Mouse (Mus musculus) intestine, embryonic 14.5 days (tissue): ENCODE measurements around the gene Sptssb. TPM values are rescaled to one million over a fixed set of nuclear protein-coding genes. Genes with fewer than 3 reads are reported as not detected.

Experiments used
- ATAC-seq: fragments of 200-750 bp; cut with Nextera tagmentation; replicated peaks from 2 replicates; pipeline ENCODE4 v1.8.0; 2017; ENCODE audit warnings: low read depth, moderate number of reproducible peaks, moderate TSS enrichment, moderate library complexity; ENCODE audit not compliant: low FRiP score, low TSS enrichment
- DNase-seq: peaks from one replicate; pipeline ENCODE4 v3.0.0-alpha.2; 2018; ENCODE audit warnings: low spot score
- H3K27ac ChIP-seq: fragments of 300-500 bp; sonication (generic); 2 replicates; pipeline ENCODE4 v1.5.1; 2014; ENCODE audit warnings: low read depth, mild to moderate bottlenecking, control low read depth
- H3K27me3 ChIP-seq: fragments of 300-500 bp; sonication (generic); replicated peaks from 2 replicates; pipeline ENCODE4 v1.6.1; 2014; ENCODE audit warnings: low read length, control low read depth; ENCODE audit not compliant: control insufficient read depth, insufficient read depth
- H3K36me3 ChIP-seq: fragments of 300-500 bp; sonication (generic); 2 replicates; pipeline ENCODE4 v1.6.1; 2014; ENCODE audit warnings: low read length, control low read depth; ENCODE audit not compliant: control insufficient read depth, insufficient read depth
- H3K4me1 ChIP-seq: fragments of 300-500 bp; sonication (generic); replicated peaks from 2 replicates; pipeline ENCODE4 v1.6.1; 2014; ENCODE audit warnings: low read length, control low read depth, mixed read lengths; ENCODE audit not compliant: control insufficient read depth, insufficient read depth
- H3K4me2 ChIP-seq: fragments of 300-500 bp; sonication (generic); 2 replicates; pipeline ENCODE4 v1.6.1; 2014; ENCODE audit warnings: low read length
- H3K4me3 ChIP-seq: fragments of 300-500 bp; sonication (generic); 2 replicates; pipeline ENCODE4 v1.5.1; 2014; ENCODE audit warnings: low read depth, low read length, control low read depth, mixed read lengths
- H3K9ac ChIP-seq: fragments of 300-500 bp; sonication (generic); 2 replicates; pipeline ENCODE4 v1.6.1; 2014; ENCODE audit warnings: mild to moderate bottlenecking, low read length
- H3K9me3 ChIP-seq: fragments of 300-500 bp; sonication (generic); 2 replicates; pipeline ENCODE4 v1.6.1; 2016; ENCODE audit warnings: low read length, control low read depth; ENCODE audit not compliant: control insufficient read depth
- WGBS: fragments of 180-500 bp; shearing (Covaris S2); extraction: QIAGEN DNeasy Blood & Tissue Kit; methylation state at CpG from one replicate; pipeline ENCODE4 v1.1.7; 2014; 5-methylcytosine and 5-hydroxymethylcytosine counted together
- polyA plus RNA-seq: library from polyadenylated mRNA; unstranded; fragments of >200 nt; fragmentation: Nextera tagmentation; extraction: Ambion mirVana; gene quantifications from 2 replicates; pipeline ENCODE4 v1.2.1, GENCODE M21; 2014

Gene Sptssb
- polyA plus RNA-seq, 1 experiment from 2014 or later: 22.4 TPM

GRCm38 (mm10) chr3:69895516-69895915, 35.8 kb upstream of the Sptssb start:
- WGBS: 89% methylated on average over 11 of the region's 11 CpGs
- no peaks in the 10 kb centered on the region for H3K4me1 ChIP-seq
- no peaks in the 10 kb centered on the region for H3K36me3 ChIP-seq
- H3K4me2 ChIP-seq: no peak overlapping the region
- DNase-seq (no peak), ATAC-seq (no peak)
- H3K9ac ChIP-seq: no peak overlapping the region
- no peak overlapping the region for H3K27ac ChIP-seq
- no peak overlapping the region for H3K4me3 ChIP-seq
- H3K27me3 ChIP-seq: no peaks in the 10 kb centered on the region
- no peaks in the 10 kb centered on the region for H3K9me3 ChIP-seq

DNA sequence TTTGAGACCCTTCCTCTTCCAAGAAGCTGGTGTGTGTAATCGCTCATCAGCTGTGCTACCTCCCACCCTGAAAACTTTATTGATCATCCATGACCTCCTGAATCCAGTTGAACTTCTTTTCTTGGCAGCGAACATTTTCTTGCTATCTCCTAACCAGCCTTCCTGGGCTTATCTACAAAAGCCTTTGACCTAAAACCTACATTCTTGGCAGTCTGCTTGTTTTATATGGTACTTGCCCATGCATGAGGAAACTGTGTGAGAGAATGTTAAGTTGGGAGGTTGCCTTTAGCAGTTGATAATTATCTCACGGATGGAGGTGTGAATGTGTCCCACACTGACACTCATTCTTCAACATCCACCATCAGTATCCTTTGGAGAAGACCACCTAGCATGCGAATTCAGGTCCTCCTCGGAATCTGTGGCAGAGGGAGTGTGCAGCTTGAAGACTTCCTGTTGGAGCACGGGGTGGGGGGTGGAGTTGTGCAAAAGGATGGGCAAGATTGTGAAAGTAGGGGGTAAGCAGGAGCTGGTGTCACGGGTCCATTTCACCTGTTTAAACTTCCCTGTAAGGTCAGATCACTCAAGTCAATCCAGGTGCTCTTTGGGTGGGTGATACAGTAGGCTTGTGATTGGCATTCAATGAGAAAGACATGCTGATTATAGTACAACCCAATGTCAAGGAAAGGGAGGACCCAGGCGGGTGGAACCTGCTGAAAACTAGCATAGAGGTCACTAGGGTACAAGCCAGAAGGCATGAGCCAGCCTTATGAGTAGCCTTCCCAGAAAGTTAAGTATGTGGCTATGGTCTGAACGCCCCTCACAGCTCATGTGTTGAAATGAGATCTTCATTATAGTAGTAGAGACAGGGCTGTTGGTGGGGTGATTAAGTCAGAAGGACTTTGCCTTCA, 32.7 kb upstream of the Sptssb start:
- Histone ChIP-seq H3K4me1 (no peaks in the 10 kb centered on the region), H3K9me3 (no peaks in the 10 kb centered on the region), H3K4me3 (no peak overlapping the region), H3K27me3 (no peaks in the 10 kb centered on the region), H3K4me2 (no peak overlapping the region), H3K36me3 (no peaks in the 10 kb centered on the region), H3K9ac (no peak overlapping the region), H3K27ac (no peak overlapping the region)
- WGBS: 78% methylated on average over 9 of the region's 9 CpGs
- no peak; the same call in 1 of the 2 replicates for ATAC-seq
- peak; percentile 48 for DNase-seq

- Histone ChIP-seq H3K9me3 (no peaks in the 10 kb centered on the region), H3K27me3 (no peaks in the 10 kb centered on the region), H3K36me3 (no peaks in the 10 kb centered on the region), H3K9ac (no peak overlapping the region), H3K4me3 (no peak overlapping the region), H3K4me2 (no peak overlapping the region), H3K27ac (no peak overlapping the region), H3K4me1 (no peaks in the 10 kb centered on the region)
- 75% methylated on average over 2 of the region's 2 CpGs for WGBS
- DNase-seq (no peak), ATAC-seq (no peak)
Observed at GRCm38 (mm10) chr3:69885866-69886265, 26.1 kb upstream of the Sptssb start.

DNA sequence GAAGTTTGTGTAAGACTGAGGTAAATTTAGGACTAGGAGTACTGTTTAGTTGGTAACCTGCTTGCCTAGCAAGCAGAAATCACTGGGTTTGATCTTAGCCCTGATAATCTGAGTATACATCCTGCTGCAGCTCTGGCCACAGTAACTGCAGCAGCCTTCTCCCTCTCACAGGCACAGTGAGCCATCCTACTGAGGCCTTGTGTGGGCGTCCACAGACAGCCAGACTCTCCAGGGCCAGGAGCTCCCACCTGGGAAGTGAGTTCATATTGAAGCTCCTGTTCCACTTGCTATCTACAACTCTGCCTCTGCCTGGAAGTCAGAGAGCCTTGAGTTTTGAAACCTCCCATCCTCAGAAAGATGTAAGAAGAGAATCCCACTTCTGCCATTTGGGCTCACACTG, 24.0 kb upstream of the Sptssb start:
- ATAC-seq: no peak

GRCm38 (mm10) chr3:69877538-69877937, 17.8 kb upstream of the Sptssb start:
- H3K9me3 ChIP-seq: no peaks in the 10 kb centered on the region
- H3K4me3 ChIP-seq: no peak overlapping the region
- no peaks in the 10 kb centered on the region for H3K36me3 ChIP-seq
- no peak for ATAC-seq
- DNase-seq: no peak
- H3K4me2 ChIP-seq: no peak overlapping the region
- 81% methylated on average over 2 of the region's 2 CpGs for WGBS
- H3K27me3 ChIP-seq: no peaks in the 10 kb centered on the region
- no peak overlapping the region for H3K9ac ChIP-seq
- H3K27ac ChIP-seq: no peak overlapping the region
- H3K4me1 ChIP-seq: no peaks in the 10 kb centered on the region

More for the DNA sequence above, 24.0 kb upstream of the Sptssb start:
- no peak overlapping the region for H3K4me2 ChIP-seq
- no peak overlapping the region for H3K27ac ChIP-seq
- H3K9ac ChIP-seq: no peak overlapping the region
- H3K27me3 ChIP-seq: no peaks in the 10 kb centered on the region
- H3K9me3 ChIP-seq: no peaks in the 10 kb centered on the region
- no peak for DNase-seq
- no peaks in the 10 kb centered on the region for H3K36me3 ChIP-seq
- no peaks in the 10 kb centered on the region for H3K4me1 ChIP-seq
- H3K4me3 ChIP-seq: no peak overlapping the region
- WGBS: 88% methylated on average over 1 of the region's 1 CpGs

DNA sequence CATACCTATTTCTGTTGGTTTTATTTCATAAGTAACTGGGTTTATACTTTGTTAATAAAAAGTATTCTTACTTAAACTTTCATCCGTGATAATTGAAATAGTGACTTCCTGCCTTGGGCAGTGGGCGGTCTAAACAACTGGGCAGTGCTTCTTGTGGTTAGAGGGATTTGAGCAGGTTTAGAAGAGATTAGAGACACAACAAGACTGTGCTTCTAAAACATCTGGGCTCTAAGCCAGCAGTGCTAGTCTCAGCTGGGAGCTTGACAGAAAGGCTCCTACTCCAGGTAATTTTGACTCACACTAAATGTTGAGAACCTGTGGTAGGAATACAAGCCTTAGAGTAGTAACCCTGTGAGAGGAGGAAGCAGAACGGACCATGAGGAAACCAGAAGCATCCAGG, 15.0 kb upstream of the Sptssb start:
- ATAC-seq: no peak
- H3K9ac ChIP-seq: no peak overlapping the region
- DNase-seq: no peak
- no peaks in the 10 kb centered on the region for H3K36me3 ChIP-seq
- 75% methylated on average over 3 of the region's 3 CpGs for WGBS
- H3K4me2 ChIP-seq: no peak overlapping the region
- no peak overlapping the region for H3K4me3 ChIP-seq
- H3K4me1 ChIP-seq: no peaks in the 10 kb centered on the region
- H3K27me3 ChIP-seq: no peaks in the 10 kb centered on the region
- H3K9me3 ChIP-seq: no peaks in the 10 kb centered on the region
- no peak overlapping the region for H3K27ac ChIP-seq

GRCm38 (mm10) chr3:69872661-69873327, 13.1 kb upstream of the Sptssb start:
- no peaks in the 10 kb centered on the region for H3K36me3 ChIP-seq
- no peaks in the 10 kb centered on the region for H3K27me3 ChIP-seq
- H3K9ac ChIP-seq: no peak overlapping the region
- ATAC-seq: no peak
- no peaks in the 10 kb centered on the region for H3K9me3 ChIP-seq
- no peak for DNase-seq
- H3K27ac ChIP-seq: no peak overlapping the region
- no peak overlapping the region for H3K4me3 ChIP-seq
- H3K4me2 ChIP-seq: no peak overlapping the region
- 76% methylated on average over 6 of the region's 6 CpGs for WGBS
- H3K4me1 ChIP-seq: no peaks in the 10 kb centered on the region

DNA sequence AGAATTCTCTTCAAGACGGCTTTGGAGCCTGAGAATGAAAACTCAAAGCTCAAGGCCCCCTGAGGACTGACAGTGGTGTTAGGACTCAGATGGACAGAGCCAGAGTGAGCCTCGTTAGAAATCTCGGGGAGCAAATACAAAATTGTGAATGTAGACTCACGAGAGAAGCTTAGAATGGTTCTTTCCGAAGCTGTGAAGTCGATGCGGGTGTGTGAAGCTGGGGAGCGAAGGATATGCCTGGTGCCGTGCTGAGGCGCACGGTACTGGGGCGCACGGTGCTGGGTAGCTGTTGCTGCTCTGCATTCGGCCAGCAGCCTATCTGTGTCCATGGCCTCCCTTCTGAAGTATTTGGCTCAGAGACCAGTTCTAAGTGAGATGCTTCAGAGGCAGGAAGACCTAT, 11.4 kb upstream of the Sptssb start:
- H3K4me1 ChIP-seq: no peaks in the 10 kb centered on the region
- no peak overlapping the region for H3K4me3 ChIP-seq
- H3K27ac ChIP-seq: no peak overlapping the region
- H3K4me2 ChIP-seq: no peak overlapping the region
- H3K9me3 ChIP-seq: no peaks in the 10 kb centered on the region
- no peak overlapping the region for H3K9ac ChIP-seq
- WGBS: 88% methylated on average over 14 of the region's 14 CpGs
- DNase-seq (no peak), ATAC-seq (no peak)
- H3K36me3 ChIP-seq: no peaks in the 10 kb centered on the region
- no peaks in the 10 kb centered on the region for H3K27me3 ChIP-seq
